Mouse (Mus musculus) urinary bladder, postnatal 36 days (tissue): ENCODE results near the gene Tlr9.

Source experiments
- DNase-seq, 2 experiments: peaks; one replicate each; pipeline ENCODE4 v3.0.0; 2022; ENCODE audit warnings: low spot score in 2 of 2, mixed read lengths in 1 of 2

The Tlr9 gene

GRCm38 (mm10) chr9:106203990-106204851 lies 18.2 kb upstream of the Tlr9 start:
- DNase-seq = no peak

- DNase-seq = no peak
These were observed 16.6 kb upstream of the Tlr9 start for GRCm38 (mm10) chr9:106205713-106206290.

GRCm38 (mm10) chr9:106206515-106206914 lies 15.9 kb upstream of the Tlr9 start:
- DNase-seq = no peak

- DNase-seq = no peak
These were observed 14.2 kb upstream of the Tlr9 start for GRCm38 (mm10) chr9:106208181-106208580.

- no peak for DNase-seq
These were observed 12.4 kb upstream of the Tlr9 start for GRCm38 (mm10) chr9:106209954-106210353.

GRCm38 (mm10) chr9:106210853-106211609 lies 11.4 kb upstream of the Tlr9 start:
- DNase-seq = no peak

GRCm38 (mm10) chr9:106211680-106212593 lies 10.5 kb upstream of the Tlr9 start:
- peak; percentile 76 to 84 for DNase-seq

- DNase-seq = no peak
These were observed 9.8 kb upstream of the Tlr9 start for GRCm38 (mm10) chr9:106212594-106212981.

GRCm38 (mm10) chr9:106215341-106216125 lies 6.9 kb upstream of the Tlr9 start:
- DNase-seq = no peak

GRCm38 (mm10) chr9:106216971-106217370 lies 5.4 kb upstream of the Tlr9 start:
- DNase-seq = no peak

- no peak for DNase-seq
These were observed 1.4 kb upstream of the Tlr9 start for GRCm38 (mm10) chr9:106220894-106221523.

- no peak for DNase-seq
These were observed 596 bp downstream of the Tlr9 start for GRCm38 (mm10) chr9:106222994-106223393.

- DNase-seq = no peak
These were observed 3.2 kb downstream of the Tlr9 start for GRCm38 (mm10) chr9:106225469-106226150.

- DNase-seq = no peak
These were observed 3.8 kb downstream of the Tlr9 start for GRCm38 (mm10) chr9:106226151-106226682.

- no peak for DNase-seq
These were observed 5.5 kb downstream of the Tlr9 start for GRCm38 (mm10) chr9:106227790-106228429.

- DNase-seq = no peak
These were observed 7.8 kb downstream of the Tlr9 start for GRCm38 (mm10) chr9:106230051-106230733.

GRCm38 (mm10) chr9:106230734-106231106 lies 8.3 kb downstream of the Tlr9 start:
- no peak for DNase-seq

GRCm38 (mm10) chr9:106231220-106231619 lies 8.8 kb downstream of the Tlr9 start:
- no peak for DNase-seq
